Mouse (Mus musculus) hindbrain, embryonic 12.5 days (tissue): ENCODE results near the gene Fnd3c2. TPM values are rescaled to one million over a fixed set of nuclear protein-coding genes. Genes with fewer than 3 reads are reported as not detected.

ENCODE experiments used
- ATAC-seq: fragments of 200-750 bp; cut with Nextera tagmentation; 2 replicates; pipeline ENCODE4 v1.8.0; 2017; ENCODE audit warnings: moderate TSS enrichment; ENCODE audit not compliant: low FRiP score
- H3K27ac ChIP-seq: fragments of 300-500 bp; sonication (generic); 2 replicates; pipeline ENCODE4 v1.5.1; 2016; ENCODE audit warnings: mild to moderate bottlenecking
- H3K27me3 ChIP-seq: fragments of 300-500 bp; sonication (generic); 2 replicates; pipeline ENCODE4 v1.6.1; 2016; ENCODE audit warnings: mild to moderate bottlenecking
- H3K36me3 ChIP-seq: fragments of 300-500 bp; sonication (generic); 2 replicates; pipeline ENCODE4 v1.6.1; 2016; ENCODE audit warnings: mild to moderate bottlenecking
- H3K4me1 ChIP-seq: fragments of 300-500 bp; sonication (generic); 2 replicates; pipeline ENCODE4 v1.6.1; 2016
- H3K4me2 ChIP-seq: fragments of 300-500 bp; sonication (generic); replicated peaks from 2 replicates; pipeline ENCODE4 v1.6.1; 2016; ENCODE audit warnings: mild to moderate bottlenecking
- H3K4me3 ChIP-seq: fragments of 300-500 bp; sonication (generic); 2 replicates; pipeline ENCODE4 v1.5.1; 2016; ENCODE audit warnings: mild to moderate bottlenecking
- H3K9ac ChIP-seq: fragments of 300-500 bp; sonication (generic); 2 replicates; pipeline ENCODE4 v1.6.1; 2016; ENCODE audit warnings: mild to moderate bottlenecking, moderate library complexity
- H3K9me3 ChIP-seq: fragments of 300-500 bp; sonication (generic); replicated peaks from 2 replicates; pipeline ENCODE4 v1.6.1; 2016; ENCODE audit warnings: mild to moderate bottlenecking
- WGBS: fragments of 180-500 bp; shearing (Covaris S2); methylation state at CpG from one replicate; pipeline ENCODE4 v1.1.7; 2016; 5-methylcytosine and 5-hydroxymethylcytosine counted together
- polyA plus RNA-seq: library from polyadenylated mRNA; unstranded; fragments of >200 nt; fragmentation: Nextera tagmentation; extraction: Ambion mirVana; gene quantifications from 2 replicates; pipeline ENCODE4 v1.2.1, GENCODE M21; 2016

The Fnd3c2 gene
- polyA plus RNA-seq, 1 experiment from 2014 or later, result not detected

DNA sequence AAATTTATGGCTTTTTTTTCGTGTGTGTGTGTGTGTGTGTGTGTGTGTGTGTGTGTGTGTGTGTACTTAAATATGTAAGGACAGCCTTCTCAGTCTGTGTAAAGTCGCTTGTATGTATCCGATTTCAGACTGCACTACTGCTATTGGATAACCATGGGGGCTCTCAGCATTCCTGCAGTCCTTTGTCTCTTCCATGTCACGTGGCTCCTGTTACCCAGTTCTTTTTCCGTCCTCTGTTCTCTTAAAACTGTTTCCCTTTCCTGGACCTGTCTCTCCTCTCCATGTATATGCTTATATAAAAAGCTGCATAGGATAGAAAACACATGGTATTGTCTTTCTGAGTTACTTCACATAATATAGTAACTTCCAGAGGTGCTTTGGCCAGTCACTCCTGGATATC, 69.5 kb downstream of the Fnd3c2 start:
- Histone ChIP-seq H3K36me3 (no peaks in the 10 kb centered on the region), H3K27me3 (no peaks in the 10 kb centered on the region), H3K9ac (no peak overlapping the region), H3K27ac (peak overlapping the region; percentile 88), H3K4me2 (peak overlapping the region; percentile 22; the same call in 1 of the 2 replicates), H3K4me1 (peaks cover 12% of the 10 kb centered on the region), H3K9me3 (no peaks in the 10 kb centered on the region), H3K4me3 (no peak overlapping the region)
- ATAC-seq, result peak; percentile 27
- WGBS, result 6% methylated on average over 5 of the region's 5 CpGs

Other genes starting within 250 kb of the Fnd3c2 start
- 46.5 and 49.9 TPM in 2 replicates for gene Magt1, start 243.5 kb downstream of the Fnd3c2 start, polyA plus RNA-seq
- 285 and 293 TPM in 2 replicates for gene Cox7b, start 239.7 kb downstream of the Fnd3c2 start, polyA plus RNA-seq
- 29.1 and 30.2 TPM in 2 replicates for gene Atp7a, start 228.1 kb downstream of the Fnd3c2 start, polyA plus RNA-seq
- 0.34 and 0.37 TPM in 2 replicates for gene Tlr13, start 112.2 kb downstream of the Fnd3c2 start, polyA plus RNA-seq
- 290 and 293 TPM in 2 replicates for gene Pgk1, start 68.3 kb downstream of the Fnd3c2 start, polyA plus RNA-seq
- gene Taf9b, start 34.2 kb downstream of the Fnd3c2 start, polyA plus RNA-seq, result 13.8 and 13.9 TPM in 2 replicates
- gene Fndc3c1, start 230.0 kb upstream of the Fnd3c2 start, polyA plus RNA-seq, result 10.0 and 10.4 TPM in 2 replicates